Mouse (Mus musculus) gastrocnemius, postnatal 36 days (tissue): ENCODE data around the gene Adam19. TPM values are rescaled to one million over a fixed set of nuclear protein-coding genes. Genes with fewer than 3 reads are reported as not detected.

ENCODE experiments used
- DNase-seq, 2 experiments: peaks; one replicate each; pipeline ENCODE4 v3.0.0; 2022
- intact Hi-C: fragments of 180-260 bp; cut with DNase I; formaldehyde crosslinking; loops from one replicate; pipeline ENCODE4 v1.15.1; 2025
- total RNA-seq, 2 experiments: library from RNA; stranded (reverse); gene quantifications; 2 replicates each; pipeline ENCODE4 v1.2.3; 2021

Gene Adam19
- total RNA-seq, 2 experiments from 2014 or later = 4.4 TPM

GRCm38 (mm10) chr11:46070789-46071188 is 15.0 kb downstream of the Adam19 start:
- DNase-seq = no peak
- intact Hi-C loops = no loop called here

DNA sequence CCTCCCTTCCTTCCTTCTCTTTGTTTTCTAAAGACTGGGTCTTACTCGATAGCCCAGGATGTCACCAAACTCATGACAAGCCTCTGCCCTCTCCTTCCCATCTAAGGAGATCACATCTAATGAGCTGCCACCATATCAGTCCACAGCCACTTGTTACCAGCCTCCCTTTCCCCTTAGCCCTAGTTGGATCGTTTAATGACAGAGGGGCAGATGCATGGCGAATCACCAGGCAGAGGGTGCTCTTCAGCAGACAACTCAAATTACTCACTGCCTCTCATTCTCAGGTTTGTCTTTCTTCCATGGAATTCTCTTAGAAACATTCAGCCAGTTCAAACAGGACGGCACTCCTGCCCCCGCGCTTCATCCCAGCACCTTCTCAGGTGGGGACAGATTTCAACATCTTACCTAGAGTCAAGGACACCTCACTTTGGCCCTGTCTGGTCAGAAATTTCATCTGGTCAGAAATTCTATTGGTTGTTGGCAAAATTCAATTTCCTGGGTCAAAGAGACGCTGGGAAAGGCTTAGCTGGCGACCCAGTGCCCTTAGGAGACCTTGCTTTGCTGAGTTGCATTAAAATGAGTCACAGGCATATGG is 16.8 kb downstream of the Adam19 start:
- no peak for DNase-seq
- intact Hi-C loops = no loop called here

DNA sequence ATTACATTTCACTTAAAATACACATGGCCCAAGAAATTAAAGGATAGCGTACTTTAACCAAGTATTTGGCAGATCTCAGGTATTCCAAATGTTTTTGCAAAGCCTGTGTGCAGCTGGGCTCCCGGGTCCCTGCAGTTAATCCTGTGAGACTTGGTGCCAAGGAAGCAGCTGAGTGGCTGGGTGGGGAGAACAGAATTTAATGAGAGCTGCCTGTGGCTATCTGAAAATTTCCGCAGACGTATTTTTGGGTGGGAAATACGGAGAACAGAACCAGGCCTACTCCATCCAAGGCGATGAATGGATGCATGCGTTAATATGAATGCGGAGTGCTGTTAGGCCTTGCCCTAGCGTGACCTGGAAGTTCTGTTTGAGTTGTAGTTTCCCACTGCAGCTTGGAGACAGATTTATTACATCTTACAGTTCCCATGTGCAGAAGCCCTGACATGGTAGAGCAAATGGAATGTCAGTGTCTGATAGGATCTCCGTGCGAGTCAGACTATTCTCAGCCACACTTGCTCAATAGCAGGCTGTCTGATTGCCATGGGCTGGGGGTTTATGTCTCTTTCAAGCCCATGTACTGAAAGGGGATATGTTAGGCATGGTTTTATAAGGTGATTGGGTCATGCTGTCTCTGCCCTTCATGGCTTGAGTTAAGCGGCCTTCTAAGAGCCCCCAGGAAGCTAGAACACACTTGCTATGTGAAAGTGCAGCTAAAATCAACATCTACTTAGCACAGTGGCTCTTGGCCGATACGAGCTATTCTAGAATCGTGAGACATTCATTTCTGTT is 17.5 kb downstream of the Adam19 start:
- intact Hi-C loops = no loop called here

DNA sequence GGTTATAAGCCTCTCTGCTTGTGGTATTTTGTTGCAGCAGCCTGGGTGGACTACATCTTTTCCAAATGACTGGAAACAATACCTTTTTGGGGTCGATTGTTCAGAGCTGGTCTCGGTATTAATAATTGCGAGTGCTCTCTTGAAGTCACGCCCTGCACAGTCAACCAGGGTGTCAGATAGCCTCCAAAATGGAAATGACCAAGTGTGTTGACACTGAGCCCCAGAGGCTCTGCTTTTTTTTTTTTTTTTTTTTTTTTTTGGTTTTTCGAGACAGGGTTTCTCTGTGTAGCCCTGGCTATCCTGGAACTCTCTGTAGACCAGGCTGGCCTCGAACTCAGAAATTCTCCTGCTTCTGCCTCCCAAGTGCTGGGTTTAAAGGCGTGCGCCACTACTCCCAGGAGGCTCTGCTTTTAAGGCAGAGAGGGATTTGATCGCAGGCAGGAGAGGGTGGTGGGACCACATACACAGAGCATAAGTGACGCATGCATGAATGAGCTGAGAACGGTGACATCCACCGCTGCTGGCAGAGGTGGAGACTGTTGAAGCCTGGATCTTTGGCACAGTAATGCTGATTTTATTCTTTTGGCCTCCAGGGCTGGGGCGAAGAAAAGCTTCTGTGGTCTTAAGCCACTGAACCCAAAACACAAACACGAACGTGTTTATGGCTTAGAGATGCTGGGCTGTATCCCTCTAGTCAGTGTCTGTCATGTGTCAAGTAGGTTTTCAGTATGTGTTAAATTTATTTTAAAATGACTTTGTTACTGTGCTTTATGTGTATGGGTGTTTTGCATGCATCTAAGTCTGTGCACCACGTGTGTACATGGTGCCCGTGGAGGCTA is 18.3 kb downstream of the Adam19 start:
- intact Hi-C loops = no loop called here
- no peak for DNase-seq

More for the DNA sequence above, 17.5 kb downstream of the Adam19 start:
- DNase-seq = no peak

GRCm38 (mm10) chr11:46075507-46075906 is 19.7 kb downstream of the Adam19 start:
- intact Hi-C loops = no loop called here
- DNase-seq = no peak

DNA sequence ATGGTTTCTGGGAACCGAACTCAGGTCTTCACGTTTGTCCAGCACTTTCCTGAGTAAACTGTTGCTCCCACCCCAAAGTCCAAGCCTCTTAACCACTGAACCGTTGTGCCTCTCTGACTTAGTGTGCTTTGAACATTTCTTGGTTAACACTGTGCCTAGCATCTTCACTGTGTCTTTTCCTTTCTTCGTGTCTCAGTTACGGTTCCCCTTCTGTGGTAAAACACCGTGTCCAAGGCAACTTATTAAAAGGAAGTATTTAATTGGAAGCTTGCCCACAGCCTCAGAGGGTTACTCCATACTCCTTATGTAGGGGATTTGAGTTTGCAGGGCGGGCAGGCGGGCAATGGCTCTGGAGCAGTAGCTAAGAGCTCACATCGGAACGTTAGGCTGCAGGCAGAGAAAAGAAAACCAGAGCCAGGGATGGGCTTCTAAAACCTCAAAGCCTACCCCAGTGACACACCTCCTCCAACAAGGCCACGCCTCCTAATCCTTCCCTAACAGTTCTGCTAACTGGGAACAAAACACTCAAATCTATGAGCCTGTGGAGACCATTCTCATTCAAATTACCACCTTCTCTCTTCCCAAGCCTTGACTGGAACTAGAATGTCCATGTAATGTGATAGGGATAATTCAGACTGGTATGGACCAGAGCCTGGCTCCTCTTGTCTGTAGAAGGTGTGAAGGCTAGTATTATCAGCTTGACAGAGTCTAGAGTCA is 20.8 kb downstream of the Adam19 start:
- DNase-seq = no peak
- intact Hi-C loops = no loop called here

GRCm38 (mm10) chr11:46077304-46077703 is 21.5 kb downstream of the Adam19 start:
- intact Hi-C loops = no loop called here

GRCm38 (mm10) chr11:46077732-46078375 is 22.1 kb downstream of the Adam19 start:
- no peak for DNase-seq
- intact Hi-C loops = no loop called here

More at GRCm38 (mm10) chr11:46077304-46077703, 21.5 kb downstream of the Adam19 start:
- DNase-seq = no peak

GRCm38 (mm10) chr11:46081075-46081474 is 25.3 kb downstream of the Adam19 start:
- no peak for DNase-seq
- intact Hi-C loops = no loop called here

- no peak for DNase-seq
- intact Hi-C loops = no loop called here
Measured at GRCm38 (mm10) chr11:46083405-46083804, 27.6 kb downstream of the Adam19 start.

GRCm38 (mm10) chr11:46083835-46084444 is 28.1 kb downstream of the Adam19 start:
- intact Hi-C loops = no loop called here

DNA sequence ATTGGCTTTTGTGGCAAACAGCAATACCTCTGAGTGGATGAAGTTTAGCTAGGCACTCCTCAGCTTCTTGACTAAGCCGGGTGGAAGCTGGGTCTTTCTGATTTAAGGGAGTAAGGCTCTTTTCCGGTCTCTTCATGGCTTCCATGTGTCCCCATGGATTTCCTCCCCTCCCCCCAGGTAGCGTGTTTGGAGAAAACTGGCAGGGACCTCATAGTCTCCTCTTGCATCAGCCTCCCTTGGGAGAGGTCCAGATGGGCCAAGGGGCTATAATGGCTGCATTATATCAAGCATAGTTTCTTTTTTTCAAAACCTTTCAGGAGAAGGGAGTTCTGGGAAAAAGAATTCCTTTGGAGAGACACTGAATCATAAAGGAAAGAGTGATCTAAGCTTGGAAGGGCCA is 28.8 kb downstream of the Adam19 start:
- intact Hi-C loops = no loop called here
- peak in 1 of 2 experiments; percentile 35 for DNase-seq

More at GRCm38 (mm10) chr11:46083835-46084444, 28.1 kb downstream of the Adam19 start:
- DNase-seq = no peak

GRCm38 (mm10) chr11:46085398-46086163 is 29.8 kb downstream of the Adam19 start:
- intact Hi-C loops = no loop called here
- DNase-seq = no peak

DNA sequence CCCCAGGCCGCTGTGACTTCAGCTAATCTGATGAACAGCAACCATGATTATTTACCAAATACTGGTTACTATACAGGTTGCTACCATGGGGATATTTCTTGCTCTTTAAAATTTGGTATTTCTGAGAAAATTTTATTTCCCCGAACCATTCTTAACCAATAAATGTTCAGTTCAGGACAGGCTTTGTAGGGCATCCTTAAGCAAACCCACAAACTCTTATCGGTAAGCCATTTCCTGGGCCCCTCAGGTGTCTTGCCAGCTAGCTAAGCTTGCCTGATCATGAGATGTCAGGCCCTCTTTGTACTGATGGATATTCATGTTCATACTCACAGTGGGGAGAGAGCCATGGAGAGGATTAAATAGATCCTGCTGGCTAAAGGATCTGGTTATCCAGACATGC is 30.7 kb downstream of the Adam19 start:
- no peak for DNase-seq
- intact Hi-C loops = no loop called here

- intact Hi-C loops = no loop called here
- DNase-seq = no peak
Measured at GRCm38 (mm10) chr11:46089081-46089713, 33.4 kb downstream of the Adam19 start.

- intact Hi-C loops = no loop called here
Measured at GRCm38 (mm10) chr11:46090036-46090725, 34.4 kb downstream of the Adam19 start.

GRCm38 (mm10) chr11:46090951-46091667 is 35.3 kb downstream of the Adam19 start:
- DNase-seq = no peak
- intact Hi-C loops = no loop called here

More at GRCm38 (mm10) chr11:46090036-46090725, 34.4 kb downstream of the Adam19 start:
- no peak for DNase-seq
